31 mouse cellular contexts compared by ENCODE assay signal in the genomic region with DNA sequence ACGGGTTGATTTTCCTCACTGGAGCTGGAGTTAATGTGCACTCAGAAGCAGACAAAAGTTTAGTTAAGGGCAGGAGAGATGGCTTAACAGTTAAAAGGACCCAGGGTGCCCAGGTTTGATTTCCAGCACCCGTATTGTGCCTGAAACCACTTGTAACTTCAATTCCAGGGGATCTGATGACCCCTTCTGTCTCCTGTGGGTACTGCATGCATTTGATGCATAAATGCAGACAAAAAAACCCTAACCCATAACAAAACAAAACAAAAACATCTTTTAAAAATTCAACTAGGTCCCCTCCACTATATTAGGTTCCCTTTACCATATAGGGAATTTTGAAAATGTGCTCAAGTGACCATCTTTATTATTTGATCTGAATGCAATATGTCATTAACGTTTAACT.
DNase-seq lines count a peak whose midpoint lies in the region; ATAC-seq and TF ChIP-seq lines count a peak whose summit lies in the region.
"Had no signal": no experiment of that assay in that cellular context is flagged by ENCODE, and none has a peak within 500 bp of the region (broad histone marks: within the 10 kb centered on the region; RNA-seq: fewer than 3 reads in every experiment).

No protein-coding gene starts in this region.

- DNase-seq in layer of hippocampus, adult 2 months (ENCODE audit: low spot score in 2 of 2): no peak
- DNase-seq in layer of hippocampus, adult 18-20 months (ENCODE audit: low spot score in 2 of 2): no peak
- no peak for DNase-seq in lung, postnatal 0 days (ENCODE audit: low spot score)
- no peak for DNase-seq in lung, postnatal 4 days
- peak; percentile 19 for DNase-seq in MEL (ENCODE audit: low read depth, low spot score)
- DNase-seq in brain, embryonic 14.5 days (ENCODE audit: low read depth): no peak
- DNase-seq: adrenal gland, postnatal 25 days; B cell, adult 2 months; cerebellum, adult 8-10 months; cerebellum, postnatal 25 days; gastrocnemius, postnatal 14 days; heart, postnatal 36 days; kidney, adult 18-20 months; kidney, postnatal 4 days; layer of hippocampus, adult 9-11 months; lung, adult 2 months; midbrain, embryonic 14.5 days; right cerebral cortex, adult 18-20 months; thymus, adult 2 months; thymus, postnatal 4 days had no signal

- 90% methylated on average over 3 of the region's 3 CpGs for WGBS in lung, postnatal 0 days

- TF ChIP-seq CTCF in layer of hippocampus, adult 2 months (conservative IDR thresholded peaks at IDR 0.05): peak; percentile 51
- TF ChIP-seq CTCF in lung, postnatal 0 days (IDR thresholded peaks at IDR 0.05): peak; percentile 12; the same call in 1 of the 2 replicates
- peak; percentile 10 to 59 (median 14); a peak in 4 of 6 replicates for TF ChIP-seq CTCF in MEL (IDR thresholded peaks at IDR 0.05 in 2 of 3, conservative IDR thresholded peaks at IDR 0.05 in 1 of 3; ENCODE audit: control insufficient read depth in 1 of 3, insufficient read depth in 1 of 3, low read depth in 2 of 3, low read length in 3 of 3, poor library complexity in 1 of 3, severe bottlenecking in 1 of 3)
- 0 out of 2 replicates have a peak, but pooled peaks have one; percentile 2 for TF ChIP-seq CTCF in brain, embryonic 14.5 days (IDR thresholded peaks at IDR 0.05; ENCODE audit: borderline replicate concordance, extremely low read depth, insufficient read depth, insufficient read length)

- H3K36me3 ChIP-seq in lung, postnatal 0 days (ENCODE audit: insufficient read depth, low read length): no peaks in the 10 kb centered on the region
- H3K36me3 ChIP-seq in MEL (ENCODE audit: control insufficient read depth in 1 of 2, insufficient read depth in 2 of 2, low read length in 2 of 2): no peaks in the 10 kb centered on the region
- H3K36me3 ChIP-seq: embryonic facial prominence, embryonic 10.5 days; embryonic facial prominence, embryonic 15.5 days; G1E; heart, embryonic 10.5 days; hindbrain, embryonic 12.5 days; kidney, embryonic 15.5 days; limb, embryonic 12.5 days; liver, embryonic 12.5 days had no signal

- H3K4me3 ChIP-seq in layer of hippocampus, adult 2 months: no peak overlapping the region
- no peak overlapping the region for H3K4me3 ChIP-seq in lung, postnatal 0 days (ENCODE audit: low read depth, low read length)
- H3K4me3 ChIP-seq in MEL (ENCODE audit: control insufficient read depth in 1 of 2, insufficient read depth in 1 of 2, low read depth in 2 of 2, low read length in 2 of 2): no peak overlapping the region
- H3K4me3 ChIP-seq: embryonic facial prominence, embryonic 10.5 days; embryonic facial prominence, embryonic 15.5 days; forebrain, embryonic 13.5 days; heart, embryonic 10.5 days; hindbrain, embryonic 12.5 days; kidney, embryonic 15.5 days; limb, embryonic 12.5 days; liver, embryonic 12.5 days; megakaryocyte, embryonic 14.5 days had no signal

- no peak overlapping the region for H3K4me2 ChIP-seq in lung, postnatal 0 days (replicated peaks; ENCODE audit: low read depth, low read length)
- H3K4me2 ChIP-seq: embryonic facial prominence, embryonic 15.5 days; forebrain, embryonic 13.5 days; hindbrain, embryonic 12.5 days; kidney, embryonic 15.5 days; limb, embryonic 12.5 days; liver, embryonic 12.5 days had no signal

- no peaks in the 10 kb centered on the region for H3K79me2 ChIP-seq in MEL (ENCODE audit: control insufficient read depth, insufficient read depth, low read length, poor library complexity)

- H3K9me3 ChIP-seq in lung, postnatal 0 days (ENCODE audit: low read length): no peaks in the 10 kb centered on the region
- H3K9me3 ChIP-seq in MEL (replicated peaks; ENCODE audit: insufficient read depth, low read length): no peaks in the 10 kb centered on the region
- H3K9me3 ChIP-seq: embryonic facial prominence, embryonic 15.5 days; G1E; liver, embryonic 12.5 days had no signal

- H3K4me1 ChIP-seq in lung, postnatal 0 days (ENCODE audit: insufficient read depth, low read depth, low read length): no peaks in the 10 kb centered on the region
- H3K4me1 ChIP-seq in MEL (ENCODE audit: control insufficient read depth in 1 of 2, insufficient read depth in 2 of 2, low read length in 2 of 2): no peaks in the 10 kb centered on the region
- H3K4me1 ChIP-seq: heart, embryonic 10.5 days; liver, embryonic 12.5 days; megakaryocyte, embryonic 14.5 days had no signal

- no peak for TF ChIP-seq POLR2A in MEL (IDR thresholded peaks at IDR 0.05; ENCODE audit: control insufficient read depth in 1 of 2, insufficient read depth in 1 of 2, low read depth in 1 of 2, low read length in 2 of 2, poor library complexity in 1 of 2)
- no peak for TF ChIP-seq POLR2A in brain, embryonic 14.5 days (IDR thresholded peaks at IDR 0.05; ENCODE audit: borderline replicate concordance, extremely low read depth, insufficient read depth, insufficient read length, poor library complexity, severe bottlenecking)

- no peak for ATAC-seq in lung, postnatal 0 days
- no peak for ATAC-seq in erythroblast, adult 5-6 weeks (replicated peaks; ENCODE audit: low FRiP score, poor library complexity, severe bottlenecking)
- ATAC-seq: liver, embryonic 12.5 days had no signal

- no peak overlapping the region for H3K27ac ChIP-seq in layer of hippocampus, adult 2 months
- H3K27ac ChIP-seq in lung, postnatal 0 days (ENCODE audit: low read length): no peak overlapping the region
- H3K27ac ChIP-seq in MEL (ENCODE audit: control insufficient read depth, low read depth, low read length): no peak overlapping the region
- H3K27ac ChIP-seq: embryonic facial prominence, embryonic 10.5 days; embryonic facial prominence, embryonic 15.5 days; heart, embryonic 10.5 days; hindbrain, embryonic 12.5 days; limb, embryonic 12.5 days; liver, embryonic 12.5 days had no signal

- H3K27me3 ChIP-seq in lung, postnatal 0 days (replicated peaks; ENCODE audit: insufficient read depth, low read length): no peaks in the 10 kb centered on the region
- peaks cover 0 to 5% of the 10 kb centered on the region in 2 experiments; a peak in 2 of 4 replicates for H3K27me3 ChIP-seq in MEL (ENCODE audit: control insufficient read depth in 1 of 2, insufficient read depth in 2 of 2, low read length in 2 of 2)
- H3K27me3 ChIP-seq: embryonic facial prominence, embryonic 15.5 days; forebrain, embryonic 13.5 days; hindbrain, embryonic 12.5 days; kidney, embryonic 15.5 days; limb, embryonic 12.5 days; liver, embryonic 12.5 days; megakaryocyte, embryonic 14.5 days had no signal

- TF ChIP-seq EP300 in lung, postnatal 0 days (IDR thresholded peaks at IDR 0.05): no peak
- TF ChIP-seq EP300 in MEL (IDR thresholded peaks at IDR 0.05; ENCODE audit: low read depth in 1 of 2, low read length in 2 of 2): no peak

- TF ChIP-seq RAD21 in MEL (IDR thresholded peaks at IDR 0.05; ENCODE audit: low read depth, low read length): peak; percentile 61

- H3K9ac ChIP-seq in lung, postnatal 0 days (replicated peaks; ENCODE audit: low read depth): no peak overlapping the region
- H3K9ac ChIP-seq in MEL (ENCODE audit: control insufficient read depth, low read depth, low read length, poor library complexity, severe bottlenecking): no peak overlapping the region
- H3K9ac ChIP-seq: embryonic facial prominence, embryonic 15.5 days; forebrain, embryonic 13.5 days; hindbrain, embryonic 12.5 days; kidney, embryonic 15.5 days; limb, embryonic 12.5 days; liver, embryonic 12.5 days had no signal

TF ChIP-seq in MEL, 35 proteins besides CTCF, POLR2A, EP300 and RAD21:
- TF ChIP-seq E2F4 (IDR thresholded peaks at IDR 0.05; ENCODE audit: borderline replicate concordance, low read depth, low read length) (no peak), SMC3 (IDR thresholded peaks at IDR 0.05; ENCODE audit: low read depth, low read length) (peak; percentile 70), ZC3H11A (IDR thresholded peaks at IDR 0.05; ENCODE audit: low read depth, low read length) (peak; percentile 55; the same call in 1 of the 2 replicates)
